Mouse (Mus musculus): ENCODE measurements at regions not wholly inside any gene's neighbourhood (a gene's known extent, or its start where the extent isn't known, plus 50 kb on each side); places are given as distances from the start of the nearest gene placed in this dataset.

DNA sequence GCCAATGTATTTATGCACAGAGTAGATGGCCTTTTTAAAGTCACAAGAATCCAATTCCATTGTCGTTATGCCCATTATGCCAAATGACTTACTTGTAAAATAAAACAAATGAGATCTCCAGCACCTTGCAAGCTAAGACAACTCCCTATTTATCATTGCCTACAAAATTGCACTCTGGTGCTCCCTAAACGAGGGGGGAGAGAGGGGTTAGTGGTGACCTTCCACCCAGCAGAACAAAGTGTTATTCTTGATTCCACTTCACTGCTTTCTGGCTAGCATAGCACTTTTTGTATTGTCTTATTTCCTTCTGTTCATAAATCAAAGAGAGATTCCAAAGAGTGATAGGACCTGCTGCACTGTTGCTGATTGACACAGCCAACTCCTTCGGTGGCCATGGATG, 300.6 kb downstream of the Hdgfl1 start:
- no peak for TF ChIP-seq POLR2A (IDR thresholded peaks at IDR 0.05; ENCODE audit: borderline replicate concordance, extremely low read depth, insufficient read depth, insufficient read length, poor library complexity, severe bottlenecking)
- TF ChIP-seq CTCF (IDR thresholded peaks at IDR 0.05; ENCODE audit: borderline replicate concordance, extremely low read depth, insufficient read depth, insufficient read length), result no peak

Data from brain, embryonic 14.5 days (tissue).